Mouse (Mus musculus): ENCODE data around the gene Gabarap. TPM values are rescaled to one million over a fixed set of nuclear protein-coding genes. Genes with fewer than 3 reads are reported as not detected.

Gabarap gene
- polyA plus RNA-seq, 1 experiment from 2014 or later = 463 TPM

MicroRNA genes within 50 kb of the gene (microRNA counts, 519-probe panel; counts per million panel counts)
- microRNA mmu-miR-324-3p (460 counts per million, percentile 65 among the panel's probes with 10 or more counts), microRNA mmu-miR-324-5p (3,757 counts per million, percentile 75 among the panel's probes with 10 or more counts)

Small RNA genes within 50 kb of the gene (microRNA-seq; reads per million reads assigned to microRNA genes)
- gene Gm44349 (not detected), gene Mir324 (4,079 reads per million, percentile 88 among the genes with 10 or more reads in this experiment)

Other genes with a start within 250 kb of the Gabarap start
- gene Polr2a, start 232.5 kb upstream of the Gabarap start, polyA plus RNA-seq (2016; fragmentation: Nextera tagmentation; extraction: Ambion mirVana) = 27.9 and 32.7 TPM in 2 replicates
- not detected in 2 replicates for gene Slc35g3, start 229.2 kb upstream of the Gabarap start, polyA plus RNA-seq (2016; fragmentation: Nextera tagmentation; extraction: Ambion mirVana)
- gene Zbtb4, start 225.2 kb upstream of the Gabarap start, polyA plus RNA-seq (2016; fragmentation: Nextera tagmentation; extraction: Ambion mirVana) = 2.1 and 2.4 TPM in 2 replicates
- 11.1 and 11.9 TPM in 2 replicates for gene Chrnb1, start 195.2 kb upstream of the Gabarap start, polyA plus RNA-seq (2016; fragmentation: Nextera tagmentation; extraction: Ambion mirVana)
- 1.7 and 2.2 TPM in 2 replicates for gene Fgf11, start 189.3 kb upstream of the Gabarap start, polyA plus RNA-seq (2016; fragmentation: Nextera tagmentation; extraction: Ambion mirVana)
- 2.9 and 3.0 TPM in 2 replicates for gene Tmem102, start 185.5 kb upstream of the Gabarap start, polyA plus RNA-seq (2016; fragmentation: Nextera tagmentation; extraction: Ambion mirVana)
- not detected in 2 replicates for gene Gm39566, start 175.8 kb upstream of the Gabarap start, polyA plus RNA-seq (2016; fragmentation: Nextera tagmentation; extraction: Ambion mirVana)
- gene Spem2, start 172.7 kb upstream of the Gabarap start, polyA plus RNA-seq (2016; fragmentation: Nextera tagmentation; extraction: Ambion mirVana) = not detected in 2 replicates
- gene Spem1, start 169.0 kb upstream of the Gabarap start, polyA plus RNA-seq (2016; fragmentation: Nextera tagmentation; extraction: Ambion mirVana) = 0.29 and 0.58 TPM in 2 replicates
- 13.0 and 13.1 TPM in 2 replicates for gene Nlgn2, start 153.4 kb upstream of the Gabarap start, polyA plus RNA-seq (2016; fragmentation: Nextera tagmentation; extraction: Ambion mirVana)
- 351 and 399 TPM in 2 replicates for gene Tmem256, start 152.6 kb upstream of the Gabarap start, polyA plus RNA-seq (2016; fragmentation: Nextera tagmentation; extraction: Ambion mirVana)
- 122 and 127 TPM in 2 replicates for gene Plscr3, start 144.8 kb upstream of the Gabarap start, polyA plus RNA-seq (2016; fragmentation: Nextera tagmentation; extraction: Ambion mirVana)
- gene Tnk1, start 132.4 kb upstream of the Gabarap start, polyA plus RNA-seq (2016; fragmentation: Nextera tagmentation; extraction: Ambion mirVana) = 2.4 and 2.5 TPM in 2 replicates
- gene Tmem95, start 113.1 kb upstream of the Gabarap start, polyA plus RNA-seq (2016; fragmentation: Nextera tagmentation; extraction: Ambion mirVana) = not detected in 2 replicates
- gene Kctd11, start 109.7 kb upstream of the Gabarap start, polyA plus RNA-seq (2016; fragmentation: Nextera tagmentation; extraction: Ambion mirVana) = 2.9 and 3.0 TPM in 2 replicates
- 0.83 and 1.3 TPM in 2 replicates for gene Acap1, start 95.6 kb upstream of the Gabarap start, polyA plus RNA-seq (2016; fragmentation: Nextera tagmentation; extraction: Ambion mirVana)
- gene 2810408A11Rik, start 90.2 kb upstream of the Gabarap start, polyA plus RNA-seq (2016; fragmentation: Nextera tagmentation; extraction: Ambion mirVana) = 21.4 and 23.6 TPM in 2 replicates
- 14.2 and 15.9 TPM in 2 replicates for gene Neurl4, start 90.1 kb upstream of the Gabarap start, polyA plus RNA-seq (2016; fragmentation: Nextera tagmentation; extraction: Ambion mirVana)
- gene Gps2, start 77.3 kb upstream of the Gabarap start, polyA plus RNA-seq (2016; fragmentation: Nextera tagmentation; extraction: Ambion mirVana) = 84.8 and 92.0 TPM in 2 replicates
- 1,661 and 1,669 TPM in 2 replicates for gene Eif5a, start 69.2 kb upstream of the Gabarap start, polyA plus RNA-seq (2016; fragmentation: Nextera tagmentation; extraction: Ambion mirVana)
- gene Ybx2, start 55.3 kb upstream of the Gabarap start, polyA plus RNA-seq (2016; fragmentation: Nextera tagmentation; extraction: Ambion mirVana) = 10.7 and 11.4 TPM in 2 replicates
- gene Slc2a4, start 43.0 kb upstream of the Gabarap start, polyA plus RNA-seq (2016; fragmentation: Nextera tagmentation; extraction: Ambion mirVana) = 34.2 and 36.1 TPM in 2 replicates
- gene Cldn7, start 26.4 kb upstream of the Gabarap start, polyA plus RNA-seq (2016; fragmentation: Nextera tagmentation; extraction: Ambion mirVana) = 29.6 and 32.2 TPM in 2 replicates
- 32.4 and 32.8 TPM in 2 replicates for gene Ctdnep1, start 10.0 kb upstream of the Gabarap start, polyA plus RNA-seq (2016; fragmentation: Nextera tagmentation; extraction: Ambion mirVana)
- 123 and 130 TPM in 2 replicates for gene Elp5, start 8.6 kb upstream of the Gabarap start, polyA plus RNA-seq (2016; fragmentation: Nextera tagmentation; extraction: Ambion mirVana)
- gene Phf23, start 4.6 kb downstream of the Gabarap start, polyA plus RNA-seq (2016; fragmentation: Nextera tagmentation; extraction: Ambion mirVana) = 95.1 and 99.1 TPM in 2 replicates
- gene Dvl2, start 9.5 kb downstream of the Gabarap start, polyA plus RNA-seq (2016; fragmentation: Nextera tagmentation; extraction: Ambion mirVana) = 67.2 and 70.3 TPM in 2 replicates
- gene Acadvl, start 24.3 kb downstream of the Gabarap start, polyA plus RNA-seq (2016; fragmentation: Nextera tagmentation; extraction: Ambion mirVana) = 66.8 and 70.4 TPM in 2 replicates
- gene Dlg4, start 25.8 kb downstream of the Gabarap start, polyA plus RNA-seq (2016; fragmentation: Nextera tagmentation; extraction: Ambion mirVana) = 12.6 and 14.9 TPM in 2 replicates
- 0.51 and 0.83 TPM in 2 replicates for gene Asgr1, start 62.9 kb downstream of the Gabarap start, polyA plus RNA-seq (2016; fragmentation: Nextera tagmentation; extraction: Ambion mirVana)
- gene Asgr2, start 101.5 kb downstream of the Gabarap start, polyA plus RNA-seq (2016; fragmentation: Nextera tagmentation; extraction: Ambion mirVana) = not detected in 2 replicates
- gene Mgl2, start 139.2 kb downstream of the Gabarap start, polyA plus RNA-seq (2016; fragmentation: Nextera tagmentation; extraction: Ambion mirVana) = 0.41 TPM in 1 of 2 replicates, not detected in the other
- 0.29 TPM in 1 of 2 replicates, not detected in the other for gene Clec10a, start 165.1 kb downstream of the Gabarap start, polyA plus RNA-seq (2016; fragmentation: Nextera tagmentation; extraction: Ambion mirVana)
- gene Slc16a11, start 221.6 kb downstream of the Gabarap start, polyA plus RNA-seq (2016; fragmentation: Nextera tagmentation; extraction: Ambion mirVana) = 1.5 and 2.0 TPM in 2 replicates
- gene Slc16a13, start 229.9 kb downstream of the Gabarap start, polyA plus RNA-seq (2016; fragmentation: Nextera tagmentation; extraction: Ambion mirVana) = 12.8 and 13.3 TPM in 2 replicates
- 10.7 and 10.8 TPM in 2 replicates for gene Bcl6b, start 238.7 kb downstream of the Gabarap start, polyA plus RNA-seq (2016; fragmentation: Nextera tagmentation; extraction: Ambion mirVana)
- 193 and 202 TPM in 2 replicates for gene 0610010K14Rik, start 246.8 kb downstream of the Gabarap start, polyA plus RNA-seq (2016; fragmentation: Nextera tagmentation; extraction: Ambion mirVana)
- 9.9 and 13.2 TPM in 2 replicates for gene Gm21988, start 248.7 kb downstream of the Gabarap start, polyA plus RNA-seq (2016; fragmentation: Nextera tagmentation; extraction: Ambion mirVana)
- 136 and 148 TPM in 2 replicates for gene Rnasek, start 248.7 kb downstream of the Gabarap start, polyA plus RNA-seq (2016; fragmentation: Nextera tagmentation; extraction: Ambion mirVana)